In the genomic region with DNA sequence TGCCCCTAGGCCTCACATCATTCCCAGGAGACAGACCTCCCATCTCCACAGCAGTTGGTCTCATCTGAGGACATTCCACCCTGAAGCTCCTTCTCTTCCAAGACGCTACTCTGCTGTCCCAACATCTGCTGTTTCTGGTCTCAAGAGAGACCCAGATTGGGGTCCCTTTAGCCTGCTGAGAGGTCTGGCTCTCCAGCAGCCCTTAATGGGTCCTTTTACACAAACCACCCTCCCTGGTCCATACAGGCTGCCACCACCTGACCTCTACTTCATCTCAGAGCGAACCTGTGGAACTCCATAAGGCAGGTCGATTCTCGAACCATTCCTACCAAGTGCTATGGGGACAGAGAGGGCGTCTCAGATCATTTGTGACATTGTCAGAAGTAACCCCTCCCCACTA, we compare ENCODE assay signal across 9 mouse cellular contexts. TPM values are rescaled to one million over a fixed set of nuclear protein-coding genes. Genes with fewer than 3 reads are reported as not detected.
A peak's percentile ranks its signal among the peaks of the same experiment; 100 is the strongest.
DNase-seq lines count a peak whose midpoint lies in the region; ATAC-seq and TF ChIP-seq lines count a peak whose summit lies in the region.
"Had no signal": no experiment of that assay in that cellular context is flagged by ENCODE, and none has a peak within 500 bp of the region (broad histone marks: within the 10 kb centered on the region; RNA-seq: fewer than 3 reads in every experiment).

No protein-coding gene starts in this region.

- no peaks in the 10 kb centered on the region; the same call in 1 of the 2 replicates for H3K4me1 ChIP-seq in kidney, postnatal 0 days (replicated peaks; ENCODE audit: insufficient read depth, low read length)
- H3K4me1 ChIP-seq in embryonic facial prominence, embryonic 14.5 days (ENCODE audit: control insufficient read depth, insufficient read depth, low read length), result 0 out of 2 replicates have a peak, but pooled peaks cover 5% of the 10 kb centered on the region
- peaks cover 20% of the 10 kb centered on the region for H3K4me1 ChIP-seq in hindbrain, postnatal 0 days (ENCODE audit: insufficient read depth, low read length)

- H3K79me2 ChIP-seq in myocyte (ENCODE audit: control insufficient read depth, insufficient read depth), result no peaks in the 10 kb centered on the region

- no peak for DNase-seq in kidney, postnatal 0 days (ENCODE audit: low spot score)
- no peak for DNase-seq in kidney, adult 8-10 months
- no peak for DNase-seq in embryonic facial prominence, embryonic 14.5 days (ENCODE audit: low spot score)
- DNase-seq in hindbrain, postnatal 0 days (ENCODE audit: low spot score), result no peak
- DNase-seq in left cerebral cortex, postnatal 4 days, result no peak
- no peak for DNase-seq in left cerebral cortex, postnatal 14 days (ENCODE audit: low spot score in 2 of 2)
- DNase-seq in kidney, postnatal 4 days, result no peak

- peak overlapping the region; percentile 38 for H3ac ChIP-seq in myocyte (ENCODE audit: control insufficient read depth, insufficient read length)

- intact Hi-C loops in left cerebral cortex, postnatal 4 days (cut with DNase I), result no loop called here
- intact Hi-C loops in left cerebral cortex, postnatal 14 days (cut with DNase I), result no loop called here

- TF ChIP-seq POLR2A in myocyte (IDR thresholded peaks at IDR 0.05; ENCODE audit: insufficient read length, low read depth), result no peak

- no peak overlapping the region for H3K4me3 ChIP-seq in kidney, postnatal 0 days (replicated peaks; ENCODE audit: low read depth, low read length)
- peak overlapping the region; percentile 69 for H3K4me3 ChIP-seq in embryonic facial prominence, embryonic 14.5 days (ENCODE audit: low read depth, low read length)
- peak overlapping the region; percentile 68 for H3K4me3 ChIP-seq in hindbrain, postnatal 0 days (ENCODE audit: low read length)
- peak overlapping the region; percentile 26 for H3K4me3 ChIP-seq in myocyte

- H3K9ac ChIP-seq in kidney, postnatal 0 days (ENCODE audit: low read depth, low read length), result no peak overlapping the region
- H3K9ac ChIP-seq in embryonic facial prominence, embryonic 14.5 days (ENCODE audit: low read depth, low read length), result peak overlapping the region; percentile 73; the same call in 1 of the 2 replicates
- H3K9ac ChIP-seq in hindbrain, postnatal 0 days (replicated peaks; ENCODE audit: low read length), result peak overlapping the region; percentile 89

- no peak overlapping the region for H3K27ac ChIP-seq in kidney, postnatal 0 days
- H3K27ac ChIP-seq in embryonic facial prominence, embryonic 14.5 days (replicated peaks; ENCODE audit: low read depth, low read length), result no peak overlapping the region
- peak overlapping the region; percentile 94 for H3K27ac ChIP-seq in hindbrain, postnatal 0 days

- TF ChIP-seq CTCF in kidney, postnatal 0 days (IDR thresholded peaks at IDR 0.05; ENCODE audit: low read depth), result no peak
- no peak for TF ChIP-seq CTCF in hindbrain, postnatal 0 days (IDR thresholded peaks at IDR 0.05; ENCODE audit: low read depth)

- ATAC-seq in kidney, postnatal 0 days (replicated peaks; ENCODE audit: low FRiP score, low read depth), result no peak
- ATAC-seq in embryonic facial prominence, embryonic 14.5 days (ENCODE audit: low read depth), result no peak
- no peak for ATAC-seq in hindbrain, postnatal 0 days

- H3K36me3 ChIP-seq in kidney, postnatal 0 days (ENCODE audit: insufficient read depth, low read length), result no peaks in the 10 kb centered on the region
- no peaks in the 10 kb centered on the region for H3K36me3 ChIP-seq in embryonic facial prominence, embryonic 14.5 days (ENCODE audit: control insufficient read depth, insufficient read depth, low read length)
- no peaks in the 10 kb centered on the region for H3K36me3 ChIP-seq in hindbrain, postnatal 0 days (ENCODE audit: insufficient read depth, low read length)
- no peaks in the 10 kb centered on the region for H3K36me3 ChIP-seq in myocyte (ENCODE audit: control insufficient read depth, insufficient read depth)

- peak overlapping the region; percentile 94; the same call in 1 of the 2 replicates for H3K4me2 ChIP-seq in kidney, postnatal 0 days (ENCODE audit: low read length)
- peak overlapping the region; percentile 93 for H3K4me2 ChIP-seq in embryonic facial prominence, embryonic 14.5 days (ENCODE audit: low read depth, low read length)
- peak overlapping the region; percentile 75 for H3K4me2 ChIP-seq in hindbrain, postnatal 0 days (ENCODE audit: low read depth, low read length)
- H3K4me2 ChIP-seq in myocyte (ENCODE audit: low read depth), result peak overlapping the region; percentile 77

- peaks cover 11% of the 10 kb centered on the region; the same call in 1 of the 2 replicates for H3K27me3 ChIP-seq in kidney, postnatal 0 days (ENCODE audit: insufficient read depth, low read length)
- H3K27me3 ChIP-seq in embryonic facial prominence, embryonic 14.5 days (replicated peaks; ENCODE audit: control insufficient read depth, insufficient read depth, low read length), result peaks cover 32% of the 10 kb centered on the region
- H3K27me3 ChIP-seq in hindbrain, postnatal 0 days (ENCODE audit: insufficient read depth, low read length), result no peaks in the 10 kb centered on the region
- H3K27me3 ChIP-seq in myocyte (ENCODE audit: control insufficient read depth, insufficient read depth, insufficient read length), result no peaks in the 10 kb centered on the region

- no peaks in the 10 kb centered on the region for H3K9me3 ChIP-seq in kidney, postnatal 0 days (replicated peaks; ENCODE audit: low read length)
- H3K9me3 ChIP-seq in embryonic facial prominence, embryonic 14.5 days (ENCODE audit: control insufficient read depth, low read length), result no peaks in the 10 kb centered on the region
- H3K9me3 ChIP-seq in hindbrain, postnatal 0 days (ENCODE audit: low read length), result no peaks in the 10 kb centered on the region

- 34% methylated on average over 5 of the region's 5 CpGs for WGBS in kidney, postnatal 0 days
- 40% methylated on average over 5 of the region's 5 CpGs for WGBS in embryonic facial prominence, embryonic 14.5 days
- WGBS in hindbrain, postnatal 0 days, result 28% methylated on average over 5 of the region's 5 CpGs

TF ChIP-seq in myocyte, 11 proteins besides CTCF, POLR2A, EP300 and RAD21 (continues in another document):
- TF ChIP-seq CEBPB (IDR thresholded peaks at IDR 0.05; ENCODE audit: insufficient read depth, poor library complexity, severe bottlenecking), result no peak
- no peak for TF ChIP-seq TCF3 (IDR thresholded peaks at IDR 0.05; ENCODE audit: insufficient read length, low read depth)
- TF ChIP-seq TCF12 (IDR thresholded peaks at IDR 0.05; ENCODE audit: insufficient read depth, poor library complexity, severe bottlenecking), result no peak
- no peak for TF ChIP-seq POLR2AphosphoS2 (IDR thresholded peaks at IDR 0.05; ENCODE audit: insufficient read length, low read depth)
- TF ChIP-seq MYOG (IDR thresholded peaks at IDR 0.05; ENCODE audit: control insufficient read depth in 1 of 3, insufficient read depth in 1 of 3, insufficient read length in 2 of 3, low read depth in 2 of 3), result no peak
- TF ChIP-seq MAX (IDR thresholded peaks at IDR 0.05; ENCODE audit: low read depth), result no peak
- no peak for TF ChIP-seq SRF (IDR thresholded peaks at IDR 0.05; ENCODE audit: control insufficient read depth, insufficient read length, low read depth)
- TF ChIP-seq USF1 (IDR thresholded peaks at IDR 0.05; ENCODE audit: low read depth), result no peak
- TF ChIP-seq REST (IDR thresholded peaks at IDR 0.05; ENCODE audit: insufficient read depth, insufficient read length), result no peak

RNA-seq across cellular contexts. Expression of a gene that starts 0.9 kb away (rescaled TPM):
- 0.34 and 0.56 TPM in 2 replicates for polyA plus RNA-seq in kidney, postnatal 0 days (2015; fragmentation: Nextera tagmentation; extraction: Ambion mirVana)
- 3.4 and 3.5 TPM in 2 replicates for polyA plus RNA-seq in embryonic facial prominence, embryonic 14.5 days (2014; fragmentation: Nextera tagmentation; extraction: Ambion mirVana)
- 143 and 146 TPM in 2 replicates for total RNA-seq in hindbrain, postnatal 0 days (2014; rRNA removed)
- polyA plus RNA-seq in hindbrain, postnatal 0 days (2015; fragmentation: Nextera tagmentation; extraction: Ambion mirVana), result 44.0 and 45.8 TPM in 2 replicates
- 6.0 TPM for polyA plus RNA-seq in myocyte (2012; fragmentation: generic; extraction: Trizol)
- total RNA-seq in left cerebral cortex, postnatal 4 days (2021), result 100 to 1,000 TPM; 130 to 132 TPM
- 100 to 1,000 TPM; 460 to 479 TPM for total RNA-seq in left cerebral cortex, postnatal 14 days (2021)
- total RNA-seq: MEL had no signal

RNA-seq across cellular contexts. Expression of a gene that starts 11.1 kb away (rescaled TPM):
- polyA plus RNA-seq in kidney, postnatal 0 days (2015; fragmentation: Nextera tagmentation; extraction: Ambion mirVana), result 45.4 and 50.9 TPM in 2 replicates
- polyA plus RNA-seq in embryonic facial prominence, embryonic 14.5 days (2014; fragmentation: Nextera tagmentation; extraction: Ambion mirVana), result 10.3 and 11.1 TPM in 2 replicates
- total RNA-seq in hindbrain, postnatal 0 days (2014; rRNA removed), result 500 and 557 TPM in 2 replicates
- polyA plus RNA-seq in hindbrain, postnatal 0 days (2015; fragmentation: Nextera tagmentation; extraction: Ambion mirVana), result 102 and 116 TPM in 2 replicates
- polyA plus RNA-seq in myocyte (2012; fragmentation: generic; extraction: Trizol), result 44.4 TPM
- total RNA-seq in left cerebral cortex, postnatal 4 days (2021), result 10 to 100 TPM; 45.8 to 56.7 TPM
- total RNA-seq in left cerebral cortex, postnatal 14 days (2021), result 10 to 100 TPM; 73.5 to 84.2 TPM

RNA-seq across cellular contexts. Expression of a gene that starts 12.6 kb away (rescaled TPM):
- polyA plus RNA-seq in kidney, postnatal 0 days (2015; fragmentation: Nextera tagmentation; extraction: Ambion mirVana), result 0.82 TPM in 1 of 2 replicates, not detected in the other
- 0.92 TPM in 1 of 2 replicates, not detected in the other for polyA plus RNA-seq in embryonic facial prominence, embryonic 14.5 days (2014; fragmentation: Nextera tagmentation; extraction: Ambion mirVana)
- 0.31 TPM in 1 of 2 replicates, not detected in the other for total RNA-seq in hindbrain, postnatal 0 days (2014; rRNA removed)
- 2.0 and 3.9 TPM in 2 replicates for polyA plus RNA-seq in hindbrain, postnatal 0 days (2015; fragmentation: Nextera tagmentation; extraction: Ambion mirVana)
- polyA plus RNA-seq in myocyte (2012; fragmentation: generic; extraction: Trizol), result not detected
- total RNA-seq in left cerebral cortex, postnatal 4 days (2021), result not detected
- total RNA-seq in left cerebral cortex, postnatal 14 days (2021), result not detected

RNA-seq across cellular contexts. Expression of a gene that starts 15.3 kb away (rescaled TPM):
- polyA plus RNA-seq in kidney, postnatal 0 days (2015; fragmentation: Nextera tagmentation; extraction: Ambion mirVana), result 112 and 117 TPM in 2 replicates
- 66.1 and 75.2 TPM in 2 replicates for polyA plus RNA-seq in embryonic facial prominence, embryonic 14.5 days (2014; fragmentation: Nextera tagmentation; extraction: Ambion mirVana)
- total RNA-seq in hindbrain, postnatal 0 days (2014; rRNA removed), result 80.6 and 101 TPM in 2 replicates
- polyA plus RNA-seq in hindbrain, postnatal 0 days (2015; fragmentation: Nextera tagmentation; extraction: Ambion mirVana), result 117 and 121 TPM in 2 replicates
- 61.0 TPM for polyA plus RNA-seq in myocyte (2012; fragmentation: generic; extraction: Trizol)
- 10 to 100 TPM; 50.6 to 61.1 TPM for total RNA-seq in left cerebral cortex, postnatal 4 days (2021)
- total RNA-seq in left cerebral cortex, postnatal 14 days (2021), result 10 to 100 TPM; 82.7 to 87.4 TPM

RNA-seq across cellular contexts. Expression of a gene that starts 15.4 kb away (rescaled TPM):
- 21.0 and 22.1 TPM in 2 replicates for polyA plus RNA-seq in kidney, postnatal 0 days (2015; fragmentation: Nextera tagmentation; extraction: Ambion mirVana)
- 22.9 and 25.5 TPM in 2 replicates for polyA plus RNA-seq in embryonic facial prominence, embryonic 14.5 days (2014; fragmentation: Nextera tagmentation; extraction: Ambion mirVana)
- total RNA-seq in hindbrain, postnatal 0 days (2014; rRNA removed), result 31.3 and 39.7 TPM in 2 replicates
- polyA plus RNA-seq in hindbrain, postnatal 0 days (2015; fragmentation: Nextera tagmentation; extraction: Ambion mirVana), result 21.0 and 22.6 TPM in 2 replicates
- 18.0 TPM for polyA plus RNA-seq in myocyte (2012; fragmentation: generic; extraction: Trizol)
- total RNA-seq in left cerebral cortex, postnatal 4 days (2021), result 10 to 100 TPM; 25.2 to 26.5 TPM
- total RNA-seq in left cerebral cortex, postnatal 14 days (2021), result 10 to 100 TPM; 22.3 to 23.3 TPM
